Mouse (Mus musculus): ENCODE data around the gene Lsamp. TPM values are rescaled to one million over a fixed set of nuclear protein-coding genes. Genes with fewer than 3 reads are reported as not detected.
"Not testable (repeated sequence)": the region's sequence is repeated elsewhere in the genome, so short reads cannot be mapped to it uniquely, and the experiment has no call there.

Lsamp gene
- total and polyA plus RNA-seq, 2 experiments from 2014 or later, result 0.61 to 0.95 TPM

GRCm38 (mm10) chr16:40582076-40582475, 597.9 kb downstream of the Lsamp start:
- Histone ChIP-seq H3K9me3 (replicated peaks; ENCODE audit: control insufficient read depth, low read length) (no peaks in the 10 kb centered on the region), H3K4me3 (ENCODE audit: low read depth, low read length) (no peak overlapping the region), H3K27ac (ENCODE audit: low read depth) (no peak overlapping the region), H3K9ac (replicated peaks; ENCODE audit: low read depth, low read length) (no peak overlapping the region), H3K4me2 (ENCODE audit: low read depth, low read length) (no peak overlapping the region), H3K4me1 (ENCODE audit: control insufficient read depth, insufficient read depth) (no peaks in the 10 kb centered on the region), H3K36me3 (replicated peaks; ENCODE audit: control insufficient read depth, insufficient read depth, low read length) (no peaks in the 10 kb centered on the region), H3K27me3 (ENCODE audit: control insufficient read depth, insufficient read depth, low read length) (no peaks in the 10 kb centered on the region)
- DNase-seq (ENCODE audit: low spot score) (no peak), ATAC-seq (ENCODE audit: insufficient read depth, low read depth) (no peak)
- 50% methylated on average over 3 of the region's 3 CpGs for WGBS
- no peak for TF ChIP-seq EP300 (IDR thresholded peaks at IDR 0.05; ENCODE audit: low read depth)
- TF ChIP-seq CTCF (IDR thresholded peaks at IDR 0.05; ENCODE audit: low read depth), result no peak

DNA sequence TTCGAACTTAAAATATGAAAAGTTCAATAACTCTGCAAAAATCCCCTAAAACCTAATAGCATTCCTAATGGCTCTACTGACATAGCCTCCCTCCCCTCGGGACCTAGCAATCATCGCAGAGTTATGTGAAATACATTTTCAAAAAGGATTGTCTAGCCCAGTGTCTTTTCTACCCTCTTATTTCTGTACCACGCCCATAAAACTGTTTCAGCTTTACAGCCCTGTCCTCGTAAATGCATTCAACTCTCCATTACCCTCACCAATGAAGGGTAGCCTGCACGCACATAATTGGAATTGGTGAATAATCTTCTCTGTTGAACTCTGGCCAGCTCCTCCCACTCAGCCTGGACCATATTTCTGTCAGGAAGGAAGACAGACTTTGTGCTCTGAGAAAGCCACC, 609.0 kb downstream of the Lsamp start:
- Histone ChIP-seq H3K36me3 (replicated peaks; ENCODE audit: control insufficient read depth, insufficient read depth, low read length) (no peaks in the 10 kb centered on the region), H3K4me2 (ENCODE audit: low read depth, low read length) (no peak overlapping the region), H3K27ac (ENCODE audit: low read depth) (no peak overlapping the region), H3K9ac (replicated peaks; ENCODE audit: low read depth, low read length) (no peak overlapping the region), H3K9me3 (replicated peaks; ENCODE audit: control insufficient read depth, low read length) (no peaks in the 10 kb centered on the region), H3K4me3 (ENCODE audit: low read depth, low read length) (no peak overlapping the region), H3K27me3 (ENCODE audit: control insufficient read depth, insufficient read depth, low read length) (no peaks in the 10 kb centered on the region), H3K4me1 (ENCODE audit: control insufficient read depth, insufficient read depth) (no peaks in the 10 kb centered on the region)
- no peak for ATAC-seq (ENCODE audit: insufficient read depth, low read depth)
- whole genome bisulfite sequencing, result 76% methylated on average over 6 of the region's 6 CpGs
- DNase-seq (ENCODE audit: low spot score), result no peak
- TF ChIP-seq CTCF (IDR thresholded peaks at IDR 0.05; ENCODE audit: low read depth) (no peak), EP300 (IDR thresholded peaks at IDR 0.05; ENCODE audit: low read depth) (no peak)

DNA sequence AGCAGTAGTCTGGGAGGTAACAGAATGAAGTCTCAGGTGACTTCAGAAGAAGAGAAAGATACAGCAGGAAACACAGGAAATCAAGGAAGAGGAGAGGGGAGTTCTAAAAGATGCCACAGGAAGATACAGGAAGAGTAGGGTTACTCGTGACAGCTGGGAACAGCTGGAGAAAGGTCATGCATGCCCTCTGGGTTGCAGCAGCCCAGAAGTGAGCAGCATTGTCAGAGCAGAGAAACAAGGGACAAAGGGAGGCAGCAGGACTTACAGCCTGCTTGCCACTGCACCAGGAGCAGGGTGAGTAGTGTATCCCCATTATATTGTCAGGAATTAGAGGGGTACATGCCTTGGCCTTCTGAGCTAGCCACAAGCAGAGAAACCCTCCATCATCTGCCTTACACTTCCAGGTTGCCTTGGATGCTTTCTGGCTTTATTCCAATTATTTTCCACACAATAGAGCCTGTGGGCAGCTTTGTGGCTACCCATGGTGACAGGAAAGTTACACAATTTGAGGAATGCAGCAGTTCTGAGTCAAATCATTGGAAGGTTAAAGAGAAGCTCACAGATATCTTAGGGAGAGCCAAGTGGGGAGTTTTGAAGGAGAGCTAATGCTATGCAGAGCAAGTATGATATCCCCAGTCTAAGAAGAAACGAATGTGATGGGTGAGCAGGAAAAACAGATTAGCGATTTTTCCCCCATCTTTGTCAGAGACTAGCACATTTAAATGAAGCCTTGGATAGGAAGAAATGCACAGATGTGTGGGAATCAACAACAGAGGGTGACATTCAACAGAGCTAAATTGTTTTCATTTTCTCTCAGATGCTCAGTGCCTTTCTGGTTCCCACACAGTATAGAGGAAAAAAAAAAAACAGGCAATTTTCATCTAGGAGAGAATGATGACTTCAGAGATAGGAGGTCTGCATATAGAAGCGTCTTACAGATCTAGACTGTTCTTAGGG, 617.5 kb downstream of the Lsamp start:
- H3K4me3 ChIP-seq (ENCODE audit: low read depth, low read length), result no peak overlapping the region
- no peak overlapping the region for H3K4me2 ChIP-seq (ENCODE audit: low read depth, low read length)
- H3K9ac ChIP-seq (replicated peaks; ENCODE audit: low read depth, low read length), result no peak overlapping the region
- no peak overlapping the region for H3K27ac ChIP-seq (ENCODE audit: low read depth)
- H3K4me1 ChIP-seq (ENCODE audit: control insufficient read depth, insufficient read depth), result no peaks in the 10 kb centered on the region
- H3K36me3 ChIP-seq (replicated peaks; ENCODE audit: control insufficient read depth, insufficient read depth, low read length), result no peaks in the 10 kb centered on the region
- no peak for ATAC-seq (ENCODE audit: insufficient read depth, low read depth)
- 39% methylated on average over 4 of the region's 4 CpGs for WGBS
- no peak for DNase-seq (ENCODE audit: low spot score)
- H3K9me3 ChIP-seq (replicated peaks; ENCODE audit: control insufficient read depth, low read length), result no peaks in the 10 kb centered on the region
- no peaks in the 10 kb centered on the region for H3K27me3 ChIP-seq (ENCODE audit: control insufficient read depth, insufficient read depth, low read length)
- TF ChIP-seq EP300 (IDR thresholded peaks at IDR 0.05; ENCODE audit: low read depth), result no peak

- no peak overlapping the region for H3K4me2 ChIP-seq (ENCODE audit: low read depth, low read length)
- no peak overlapping the region for H3K9ac ChIP-seq (replicated peaks; ENCODE audit: low read depth, low read length)
- H3K4me1 ChIP-seq (ENCODE audit: control insufficient read depth, insufficient read depth), result no peaks in the 10 kb centered on the region
- H3K36me3 ChIP-seq (replicated peaks; ENCODE audit: control insufficient read depth, insufficient read depth, low read length), result no peaks in the 10 kb centered on the region
- H3K27me3 ChIP-seq (ENCODE audit: control insufficient read depth, insufficient read depth, low read length), result no peaks in the 10 kb centered on the region
- 79% methylated on average over 3 of the region's 3 CpGs for WGBS
- H3K4me3 ChIP-seq (ENCODE audit: low read depth, low read length), result no peak overlapping the region
- TF ChIP-seq CTCF (IDR thresholded peaks at IDR 0.05; ENCODE audit: low read depth), result no peak
- no peak for TF ChIP-seq EP300 (IDR thresholded peaks at IDR 0.05; ENCODE audit: low read depth)
- no peaks in the 10 kb centered on the region for H3K9me3 ChIP-seq (replicated peaks; ENCODE audit: control insufficient read depth, low read length)
- ATAC-seq (ENCODE audit: insufficient read depth, low read depth) (no peak), DNase-seq (ENCODE audit: low spot score) (no peak)
- no peak overlapping the region for H3K27ac ChIP-seq (ENCODE audit: low read depth)
Observed at GRCm38 (mm10) chr16:40607509-40607908, 623.3 kb downstream of the Lsamp start.

GRCm38 (mm10) chr16:40616697-40617096, 632.5 kb downstream of the Lsamp start:
- ATAC-seq (ENCODE audit: insufficient read depth, low read depth); H3K4me2 ChIP-seq (ENCODE audit: low read depth, low read length); DNase-seq (ENCODE audit: low spot score); H3K36me3 ChIP-seq (replicated peaks; ENCODE audit: control insufficient read depth, insufficient read depth, low read length); H3K27me3 ChIP-seq (ENCODE audit: control insufficient read depth, insufficient read depth, low read length); H3K4me1 ChIP-seq (ENCODE audit: control insufficient read depth, insufficient read depth); H3K27ac ChIP-seq (ENCODE audit: low read depth); H3K4me3 ChIP-seq (ENCODE audit: low read depth, low read length); H3K9ac ChIP-seq (replicated peaks; ENCODE audit: low read depth, low read length); H3K9me3 ChIP-seq (replicated peaks; ENCODE audit: control insufficient read depth, low read length): not testable (repeated sequence)
- 12% methylated on average over 1 of the region's 1 CpGs for WGBS

DNA sequence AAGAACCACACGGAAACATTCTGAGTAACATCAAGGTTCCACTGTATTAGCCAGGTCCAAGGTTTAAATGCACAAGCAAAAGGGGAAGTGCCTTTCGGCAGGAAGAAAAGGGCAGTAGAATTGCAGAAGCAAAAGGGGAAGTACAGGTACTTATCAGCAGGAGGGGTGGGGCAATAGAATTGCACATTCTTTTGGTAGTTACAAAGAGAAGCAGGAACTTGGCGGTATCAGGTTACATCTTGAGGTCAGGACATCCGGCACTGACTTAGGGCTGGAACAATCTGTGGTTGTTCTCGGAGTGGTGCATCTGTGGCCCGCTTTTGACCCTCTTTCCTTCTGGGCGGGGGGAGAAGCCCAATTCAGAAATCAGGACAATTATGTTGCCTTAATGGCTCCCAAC, 636.9 kb downstream of the Lsamp start:
- H3K4me2 ChIP-seq (ENCODE audit: low read depth, low read length); H3K9me3 ChIP-seq (replicated peaks; ENCODE audit: control insufficient read depth, low read length); H3K36me3 ChIP-seq (replicated peaks; ENCODE audit: control insufficient read depth, insufficient read depth, low read length); H3K27ac ChIP-seq (ENCODE audit: low read depth); ATAC-seq (ENCODE audit: insufficient read depth, low read depth); H3K9ac ChIP-seq (replicated peaks; ENCODE audit: low read depth, low read length); H3K27me3 ChIP-seq (ENCODE audit: control insufficient read depth, insufficient read depth, low read length); H3K4me1 ChIP-seq (ENCODE audit: control insufficient read depth, insufficient read depth); DNase-seq (ENCODE audit: low spot score); H3K4me3 ChIP-seq (ENCODE audit: low read depth, low read length): not testable (repeated sequence)
- 59% methylated on average over 7 of the region's 7 CpGs for WGBS
